Mouse (Mus musculus) spleen, postnatal 4 days (tissue): ENCODE measurements around the gene Vsnl1.

Source experiments
- DNase-seq, 2 experiments: peaks; one replicate each; pipeline ENCODE4 v3.0.0; 2022; ENCODE audit warnings: low spot score in 2 of 2

Vsnl1 gene

DNA sequence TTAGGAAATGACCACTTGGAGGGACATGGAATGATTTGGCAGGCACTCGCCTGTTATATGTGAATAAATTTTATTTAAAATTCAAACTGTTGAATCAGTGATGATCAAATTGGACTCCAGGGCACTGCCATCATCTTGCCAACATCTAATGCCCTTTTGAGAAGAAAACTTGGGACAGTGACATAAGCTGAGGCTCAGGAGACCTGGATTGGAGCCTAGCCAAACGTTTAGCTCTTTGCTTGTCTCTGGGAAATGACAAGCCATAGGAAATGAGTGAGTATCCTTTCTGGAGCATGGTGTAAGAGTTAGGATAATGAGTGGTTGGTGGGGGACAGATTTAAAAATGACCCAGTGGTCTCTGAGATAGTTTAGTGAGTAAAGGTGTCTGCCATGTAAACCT is 57.0 kb downstream of the Vsnl1 start:
- no peak for DNase-seq

DNA sequence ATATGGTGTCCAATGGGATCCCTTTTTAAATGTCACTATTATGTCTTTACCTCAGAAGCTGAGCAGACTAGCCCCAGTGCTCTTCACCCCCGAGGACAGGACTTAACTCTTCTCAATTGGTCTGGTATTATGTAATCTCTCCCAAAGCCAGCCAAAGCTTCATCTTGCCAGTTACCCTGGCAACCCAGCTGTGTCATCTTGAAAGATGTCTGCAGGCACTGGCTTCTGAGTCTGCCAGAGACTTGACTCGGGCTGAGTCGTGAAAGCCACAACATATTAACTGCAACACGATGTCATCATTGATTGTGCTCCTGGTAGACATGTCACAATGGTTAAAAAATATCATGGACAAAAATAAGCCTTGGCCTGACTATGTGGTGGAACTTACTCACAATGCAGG is 66.4 kb downstream of the Vsnl1 start:
- no peak for DNase-seq

DNA sequence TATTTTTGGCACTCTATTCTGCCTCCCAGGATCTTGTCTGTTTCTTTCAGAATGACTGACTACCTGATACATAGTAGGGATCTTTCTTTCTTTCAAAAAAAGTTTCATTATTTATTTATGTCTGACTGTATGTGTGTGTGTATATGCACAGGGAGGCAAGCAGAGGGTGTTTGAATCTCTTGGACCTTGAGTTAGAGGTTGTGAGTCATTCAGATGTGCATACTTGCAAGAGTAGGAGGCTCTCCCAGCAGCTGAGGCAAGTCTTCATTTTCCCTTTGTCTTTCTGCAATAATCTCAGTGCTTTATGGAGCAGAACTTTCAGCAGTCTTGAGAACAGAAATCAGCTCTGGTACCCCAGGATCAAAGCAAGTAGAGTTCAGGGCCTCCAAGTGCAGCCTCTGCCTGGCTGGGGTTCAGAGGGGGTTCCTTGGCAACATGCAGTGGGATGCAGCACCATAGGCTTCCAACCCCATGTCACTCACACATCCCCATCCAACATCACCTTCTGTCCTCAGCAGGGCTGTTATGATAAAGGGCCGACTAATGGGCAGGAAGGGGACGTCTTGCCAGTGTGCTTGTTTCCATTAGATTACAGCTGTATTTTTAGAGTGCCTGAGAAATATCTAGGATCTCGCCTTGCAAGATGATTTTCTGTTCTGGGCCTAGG is 69.2 kb downstream of the Vsnl1 start:
- DNase-seq: no peak

DNA sequence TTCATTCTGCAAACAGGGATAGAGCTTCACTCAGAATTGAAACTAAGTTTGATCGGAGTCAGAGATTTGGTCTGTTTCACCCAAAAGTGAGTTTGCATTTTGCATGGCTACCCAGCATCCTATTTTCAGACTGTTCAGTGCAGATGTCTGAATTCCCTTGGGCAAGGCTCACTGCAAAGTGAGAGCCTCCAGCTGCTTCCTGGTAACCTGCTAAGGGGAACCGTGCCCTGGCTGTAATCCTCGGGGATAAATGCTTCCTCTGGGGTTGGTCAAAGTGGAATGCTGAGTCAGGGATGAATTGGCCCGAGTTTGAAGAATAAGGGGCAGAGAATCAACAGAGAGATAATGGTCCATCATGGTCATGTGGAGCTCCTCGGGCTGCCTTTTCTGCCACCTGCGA is 71.5 kb downstream of the Vsnl1 start:
- DNase-seq: no peak

DNA sequence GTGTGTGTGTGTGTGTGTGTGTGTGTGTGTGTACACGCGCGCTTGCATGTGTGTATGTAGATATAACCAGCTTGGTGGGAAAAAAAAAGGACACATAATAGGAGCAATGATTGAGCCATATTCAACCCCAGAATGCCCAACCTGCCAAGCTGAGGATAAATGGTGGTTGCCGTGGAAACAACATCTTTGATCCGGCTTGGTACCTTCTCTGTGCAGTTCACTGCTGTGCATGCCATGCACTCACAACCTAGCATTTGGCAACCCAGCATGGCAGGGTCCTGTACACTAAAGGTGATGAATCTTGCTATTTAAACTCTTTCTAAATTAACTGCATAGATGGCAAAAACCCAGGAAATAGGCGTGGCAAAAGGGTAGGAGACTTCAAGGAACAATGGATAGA is 74.0 kb downstream of the Vsnl1 start:
- DNase-seq: no peak

DNA sequence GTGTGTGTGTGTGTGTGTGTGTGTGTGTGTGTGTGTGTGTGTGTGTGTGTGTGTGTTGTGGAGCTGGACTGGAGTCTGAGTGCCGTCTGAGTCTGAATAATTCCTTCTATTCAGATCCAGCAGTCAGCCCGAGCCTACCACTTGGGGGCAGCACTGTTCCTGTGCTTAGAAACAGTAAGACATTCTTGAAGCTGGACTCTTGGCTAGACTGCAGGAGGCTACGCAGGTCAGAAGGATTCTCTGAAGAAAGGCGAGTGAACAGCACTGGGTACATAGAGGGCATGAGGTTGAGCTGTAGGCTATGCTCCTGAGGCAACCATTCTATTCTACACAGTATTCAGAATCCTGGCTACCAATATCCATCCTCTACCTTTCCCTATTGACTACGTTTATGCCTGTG is 85.5 kb downstream of the Vsnl1 start:
- peak; percentile 40 to 74 for DNase-seq

DNA sequence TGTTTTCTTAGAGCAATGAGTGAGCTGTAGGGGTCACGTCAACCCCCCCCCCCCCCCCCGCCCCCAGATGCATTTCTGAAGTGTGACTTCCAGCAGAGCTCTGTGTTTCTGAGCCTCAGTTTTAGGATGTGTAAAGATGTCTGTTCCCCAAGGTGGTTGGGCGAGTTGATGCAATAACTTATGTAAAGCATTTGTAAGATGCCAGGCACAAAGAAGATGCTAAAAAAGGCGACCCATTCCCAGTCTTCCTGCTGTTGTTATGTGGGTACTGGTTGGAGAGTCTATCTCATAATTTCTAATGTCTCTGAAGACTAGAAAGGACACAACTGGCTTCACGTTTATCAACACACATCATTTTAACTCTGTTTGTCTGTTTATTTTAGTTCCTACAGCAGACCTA is 86.5 kb downstream of the Vsnl1 start:
- no peak for DNase-seq

DNA sequence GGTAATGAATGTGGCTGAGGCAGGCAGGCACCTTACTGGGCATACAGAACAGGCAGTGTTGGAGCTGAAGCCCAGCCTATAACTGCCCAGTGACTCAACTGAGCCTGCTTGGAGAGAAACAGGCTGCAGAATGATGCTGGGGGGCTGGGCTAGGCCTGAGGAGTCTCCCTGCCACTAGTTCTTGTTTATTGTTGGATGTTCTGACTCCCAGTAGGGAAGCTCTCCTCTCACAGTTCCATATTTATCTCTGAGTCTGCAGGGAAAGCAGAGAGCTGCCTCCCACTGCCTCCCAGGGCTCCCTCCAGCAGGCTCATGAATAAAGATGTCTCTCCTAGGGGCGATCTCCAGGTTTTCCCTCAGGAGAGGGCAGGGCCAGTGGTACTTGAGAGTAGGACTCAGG is 88.0 kb downstream of the Vsnl1 start:
- no peak for DNase-seq

DNA sequence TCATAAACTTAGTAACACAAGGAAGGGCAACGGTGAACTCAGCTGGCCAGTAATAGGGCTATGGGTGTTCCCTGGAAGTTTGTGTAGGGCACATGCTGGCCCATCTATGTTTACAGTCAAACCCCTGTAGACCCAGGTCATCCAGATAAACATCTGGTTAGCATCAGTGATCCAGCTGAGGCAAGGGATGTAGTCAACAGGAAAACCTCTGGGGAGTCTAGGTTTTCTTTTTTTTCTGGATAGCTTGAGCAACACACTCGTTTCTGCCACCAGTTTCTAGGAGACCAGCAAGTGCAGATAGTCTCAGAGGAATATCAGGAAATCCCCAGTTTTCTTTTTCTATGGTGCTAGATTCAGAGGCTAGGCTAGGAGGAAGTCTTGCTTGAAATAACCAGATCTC is 90.5 kb downstream of the Vsnl1 start:
- DNase-seq: no peak

DNA sequence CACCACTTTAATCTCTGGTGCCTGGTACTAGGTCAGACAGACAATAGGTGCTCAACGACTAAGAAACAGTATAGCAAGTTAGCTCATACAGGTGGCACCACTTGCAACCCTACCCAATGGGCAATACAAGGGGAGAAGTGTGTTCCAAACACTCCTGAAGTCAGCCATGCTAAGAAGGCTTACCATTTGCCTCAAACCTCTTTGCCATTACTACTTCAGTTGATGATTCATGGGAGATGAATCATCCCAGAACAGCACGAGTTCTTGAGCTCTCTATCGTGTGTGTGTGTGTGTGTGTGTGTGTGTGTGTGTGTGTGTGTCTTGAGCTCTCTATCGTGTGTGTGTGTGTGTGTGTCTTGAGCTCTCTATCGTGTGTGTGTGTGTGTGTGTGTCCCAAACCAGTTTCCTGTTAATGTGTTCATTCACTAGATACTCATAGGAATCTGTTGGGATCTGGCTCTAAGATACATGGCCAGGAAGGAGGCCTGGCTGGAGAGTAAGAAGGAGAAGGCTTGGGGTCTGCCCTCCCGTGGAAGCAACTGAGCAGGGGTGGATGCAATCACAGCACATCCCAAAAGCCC is 94.3 kb downstream of the Vsnl1 start:
- DNase-seq: no peak

DNA sequence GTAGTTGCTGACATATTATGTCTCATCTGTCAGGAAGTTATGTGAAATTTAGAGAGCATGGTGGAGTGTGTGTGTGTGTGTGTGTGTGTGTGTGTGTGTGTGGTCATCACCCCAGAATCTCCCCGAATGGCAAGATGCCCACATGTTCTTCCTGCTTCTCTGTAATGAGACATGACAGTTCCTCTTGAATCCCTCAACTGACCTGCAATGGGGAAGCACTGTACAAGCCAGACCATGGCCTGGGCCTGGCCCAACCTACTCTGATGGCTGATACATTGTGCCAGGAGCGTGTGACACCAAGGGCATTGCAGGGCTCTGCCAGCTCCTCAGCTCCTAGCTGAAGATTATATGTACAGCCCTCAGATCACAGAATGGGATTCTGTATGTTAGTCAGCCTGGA is 98.2 kb downstream of the Vsnl1 start:
- DNase-seq: no peak

DNA sequence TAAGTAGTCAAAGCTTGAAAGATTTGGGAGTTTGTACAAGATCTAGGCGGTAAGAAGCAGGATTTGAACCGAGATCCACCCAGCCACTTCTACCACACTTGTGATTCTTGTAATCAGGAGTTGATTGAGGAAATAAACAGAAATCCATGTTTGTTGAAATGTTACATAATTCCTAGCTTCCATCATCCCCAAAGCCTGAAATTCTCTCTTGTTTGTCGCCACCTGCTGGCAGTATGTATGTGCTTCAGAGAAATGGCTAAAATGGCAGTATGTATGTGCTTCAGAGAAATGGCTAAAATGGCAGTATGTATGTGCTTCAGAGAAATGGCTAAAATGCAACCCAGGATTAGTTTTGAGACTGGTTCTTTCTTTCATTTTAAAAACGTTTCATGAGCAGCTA is 99.6 kb downstream of the Vsnl1 start:
- no peak for DNase-seq

DNA sequence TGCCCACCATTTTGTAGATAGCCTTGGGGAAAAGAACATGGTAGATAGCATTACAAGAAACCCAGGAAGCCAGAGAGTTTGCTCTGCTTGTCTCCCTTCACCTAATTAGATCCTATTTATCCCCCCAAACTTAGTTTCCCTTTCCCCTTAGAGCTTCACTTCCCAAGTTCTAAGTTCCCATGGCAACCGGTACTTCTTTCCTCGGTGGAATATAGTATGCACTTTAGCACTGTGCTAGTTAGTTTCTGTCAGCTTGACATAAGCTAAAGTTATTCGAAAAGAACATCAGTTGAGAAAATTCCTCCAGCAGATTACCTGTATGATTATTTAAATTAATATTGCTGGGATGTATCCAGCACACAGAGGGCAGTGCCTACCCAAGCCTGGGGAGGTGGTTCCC is 109.9 kb downstream of the Vsnl1 start:
- no peak for DNase-seq

DNA sequence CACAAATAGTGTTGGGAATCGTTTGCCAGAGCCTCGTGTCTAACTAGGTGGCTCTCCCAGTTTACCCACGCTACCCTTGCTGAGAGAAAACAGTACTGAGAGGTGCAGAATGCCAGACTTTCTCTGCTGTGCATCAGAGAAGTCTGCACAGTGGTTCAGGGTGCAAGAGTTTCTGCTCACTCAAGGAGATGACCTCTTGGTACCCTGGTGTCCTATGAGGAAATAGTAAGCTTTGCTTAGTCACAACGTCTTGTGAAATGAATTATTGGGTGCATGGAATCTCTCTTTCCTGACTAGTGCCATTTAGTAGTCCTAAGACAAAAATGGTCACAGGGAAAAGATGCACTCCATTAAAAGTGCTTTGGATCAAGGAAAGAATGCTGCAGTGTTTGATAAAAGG is 111.9 kb downstream of the Vsnl1 start:
- no peak for DNase-seq

DNA sequence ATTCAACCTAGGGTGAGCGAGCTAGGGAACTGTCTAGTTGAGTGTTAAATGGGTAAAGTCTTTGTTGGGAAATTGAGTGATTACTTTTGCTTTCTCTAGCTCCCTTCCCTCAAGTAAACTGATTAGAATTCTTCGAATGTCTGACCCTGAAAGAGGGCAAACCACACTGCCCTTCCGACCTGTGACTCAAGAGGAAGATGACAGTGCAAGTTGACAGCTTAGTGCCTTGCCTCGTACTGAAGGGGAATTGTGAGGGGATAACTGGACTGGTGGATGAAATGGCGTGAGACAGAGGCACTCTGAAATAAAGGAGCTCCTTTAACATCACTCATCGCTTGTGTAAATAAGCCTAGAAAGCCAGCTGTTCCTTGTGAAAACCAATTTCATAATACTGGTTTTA is 118.7 kb downstream of the Vsnl1 start:
- DNase-seq: no peak

DNA sequence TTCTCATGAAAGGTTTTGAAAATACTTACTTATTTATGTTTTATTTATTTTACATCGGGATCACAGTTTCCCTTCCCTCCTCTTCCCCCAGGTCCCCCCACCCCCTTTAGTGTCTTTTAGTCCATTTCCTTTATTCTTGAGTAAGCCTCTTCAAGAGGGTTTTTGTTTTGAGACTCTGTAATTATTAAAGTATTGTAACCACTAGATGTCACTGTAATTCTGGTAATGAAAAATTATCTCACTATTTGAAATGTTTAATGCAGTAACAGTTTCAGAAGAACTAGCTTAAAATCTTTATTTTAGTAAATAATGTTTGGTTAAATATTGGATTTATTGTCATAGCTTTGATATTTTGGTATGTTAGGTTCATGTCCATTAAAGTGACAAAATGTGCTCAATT is 122.6 kb downstream of the Vsnl1 start:
- no peak for DNase-seq

DNA sequence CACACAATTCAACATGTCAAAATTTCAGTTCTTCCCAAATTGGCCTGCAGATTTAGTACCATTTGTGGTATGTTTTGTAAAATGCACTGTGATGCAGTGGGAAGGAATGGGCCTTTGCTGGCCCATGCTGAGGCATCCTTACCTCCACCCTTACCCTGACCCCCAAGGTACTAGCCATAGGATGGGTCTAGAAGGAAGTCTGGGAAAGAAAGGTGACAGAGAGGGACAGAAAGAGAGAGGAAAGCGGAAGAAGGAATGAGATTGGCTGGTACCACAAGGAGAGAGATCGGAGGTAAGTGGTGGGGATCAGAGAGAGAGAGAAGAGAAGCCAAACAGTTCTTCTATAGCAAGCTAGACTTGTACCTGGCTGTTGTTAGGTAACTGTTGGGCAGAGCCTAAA is 125.3 kb downstream of the Vsnl1 start:
- no peak for DNase-seq

DNA sequence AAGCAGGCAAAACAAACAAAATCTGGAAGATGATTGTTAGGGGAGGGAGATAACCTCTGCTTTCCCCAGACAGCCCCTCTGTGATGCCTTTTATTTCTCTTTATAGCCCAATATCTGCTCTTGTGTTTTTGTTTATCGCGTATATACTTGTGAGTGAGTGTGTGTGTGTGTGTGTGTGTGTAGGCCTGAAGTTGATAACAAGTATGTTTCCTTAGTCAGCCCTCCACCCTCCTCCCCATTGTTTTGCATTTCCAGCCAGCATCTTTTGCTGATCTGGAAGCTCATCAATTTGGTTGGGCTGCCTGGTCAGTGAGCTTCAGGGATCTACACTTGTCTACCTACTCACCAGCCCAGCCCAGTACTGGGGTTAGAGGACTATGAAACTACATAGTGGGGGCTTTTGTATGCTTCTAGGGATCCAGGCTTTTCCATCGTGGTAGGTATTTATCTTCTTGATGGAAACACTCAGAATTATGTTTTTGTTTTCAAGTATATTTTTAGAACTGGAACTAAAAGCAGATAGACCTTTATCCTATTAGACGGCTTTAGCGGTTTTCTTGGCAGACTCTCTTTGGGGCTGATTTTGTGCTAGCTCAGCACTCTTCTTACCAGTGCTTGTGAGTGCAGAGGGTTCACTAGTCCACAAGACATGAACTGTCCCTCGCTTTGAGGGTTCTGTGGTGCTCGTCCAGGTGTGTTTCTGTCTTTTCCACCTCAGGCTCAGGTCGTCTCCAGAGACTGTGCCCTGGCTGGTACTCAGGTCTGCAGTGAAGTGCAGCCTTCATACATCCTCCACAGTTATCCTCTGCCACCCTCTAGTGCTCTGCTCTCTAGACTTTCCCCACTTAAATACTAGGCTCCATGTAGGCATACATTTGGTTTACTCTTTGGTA is 129.4 kb downstream of the Vsnl1 start:
- no peak for DNase-seq

DNA sequence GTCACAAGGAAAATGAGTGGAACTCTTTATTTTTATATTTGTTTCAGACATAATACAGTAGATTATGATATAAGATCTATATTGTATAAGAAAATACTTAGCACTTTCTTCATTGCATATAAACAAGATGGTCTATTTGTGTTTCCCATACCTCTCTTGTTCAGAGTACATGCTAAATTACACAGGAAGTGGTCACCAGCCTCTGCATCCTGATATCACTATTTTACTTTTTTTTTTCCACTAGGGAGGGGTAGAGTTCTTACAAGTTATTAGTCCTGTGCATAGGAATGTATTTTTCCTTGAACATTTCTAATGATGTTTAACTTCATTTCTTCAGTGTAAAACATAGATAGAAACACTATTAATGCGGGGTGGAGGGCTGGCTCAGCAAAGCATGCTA is 135.6 kb downstream of the Vsnl1 start:
- no peak for DNase-seq

DNA sequence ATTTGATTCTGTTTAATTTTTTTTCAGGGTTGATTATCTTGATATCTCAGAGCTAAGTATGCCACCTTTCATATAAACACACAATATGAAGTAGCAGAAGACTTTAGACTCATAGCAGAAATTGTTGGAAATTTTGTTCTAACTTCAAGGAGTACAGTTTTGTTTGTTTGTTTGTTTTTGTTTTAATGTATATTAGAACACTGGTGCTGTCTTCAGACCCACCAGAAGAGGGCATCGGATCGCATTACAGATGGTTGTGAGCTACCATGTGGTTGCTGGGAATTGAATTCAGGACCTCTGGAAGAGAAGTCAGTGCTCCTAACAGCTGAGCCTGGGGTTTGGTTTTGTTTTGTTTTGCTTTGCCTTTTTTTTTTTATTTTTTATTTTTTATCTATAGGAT is 150.0 kb downstream of the Vsnl1 start:
- DNase-seq: no peak

DNA sequence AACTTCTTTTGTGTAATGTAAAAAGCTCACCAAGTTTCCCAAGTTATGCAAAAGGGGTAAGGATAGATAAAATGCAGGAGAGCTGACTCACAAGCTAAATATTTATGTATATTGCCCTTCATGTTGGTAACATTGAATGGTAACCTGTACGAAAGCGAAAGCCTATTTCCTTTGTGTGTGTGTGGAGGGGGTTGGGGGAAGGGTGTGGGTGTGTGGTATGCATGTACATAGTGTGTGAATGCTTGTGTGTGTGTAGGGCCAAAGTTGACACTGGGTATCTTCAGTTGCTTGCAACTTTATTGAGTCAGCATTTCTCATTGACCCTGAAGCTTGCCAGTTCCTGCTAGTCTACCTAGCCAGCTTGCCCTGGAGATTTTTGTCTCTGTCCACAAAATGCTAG is 154.8 kb downstream of the Vsnl1 start:
- DNase-seq: no peak

DNA sequence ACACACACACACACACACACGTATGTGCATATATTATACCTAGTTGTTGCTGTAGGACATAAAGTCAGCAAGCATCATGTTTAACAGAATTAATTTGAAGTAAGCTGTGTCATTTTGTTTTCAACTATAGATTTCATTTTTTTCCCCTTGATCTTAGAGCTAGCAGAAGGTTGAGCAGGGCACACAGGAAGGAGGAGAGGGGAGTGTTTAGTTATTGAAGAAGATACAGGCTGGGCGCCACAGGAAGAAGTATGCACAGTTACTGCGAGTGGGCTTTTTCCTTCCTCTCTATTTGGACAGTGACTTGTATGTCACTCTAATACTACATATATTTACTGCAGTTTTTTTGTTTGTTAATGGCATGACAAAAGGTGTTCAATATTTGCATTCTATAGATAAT is 156.5 kb downstream of the Vsnl1 start:
- no peak for DNase-seq

DNA sequence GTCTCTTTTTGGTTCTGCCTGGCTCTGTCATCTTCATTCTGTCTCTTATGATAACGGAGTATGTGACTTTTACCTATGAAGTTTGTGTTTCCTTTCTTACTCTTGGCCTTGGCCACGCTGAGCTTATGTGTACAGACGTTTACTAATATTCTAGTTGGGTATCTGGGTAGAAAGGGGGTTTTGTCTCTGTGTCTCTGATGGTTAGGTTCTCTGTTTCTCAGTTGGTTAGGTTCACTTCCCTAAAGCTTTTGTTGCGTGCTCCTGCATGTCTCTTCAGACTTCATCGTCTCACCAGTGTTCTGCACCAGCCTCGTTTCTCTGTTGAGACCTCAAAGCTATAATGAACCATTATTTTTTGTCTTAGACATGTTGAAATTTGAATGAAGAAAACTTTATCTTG is 159.2 kb downstream of the Vsnl1 start:
- DNase-seq: no peak
